Mouse (Mus musculus) brain, embryonic 14.5 days (tissue): ENCODE results near the gene Runx1.

Experiments
- CTCF ChIP-seq: fragments of 200-500 bp; IDR thresholded peaks from 2 replicates; pipeline ENCODE4 v1.5.1; 2012; ENCODE audit warnings: inconsistent platforms, mild to moderate bottlenecking, moderate library complexity, borderline replicate concordance; ENCODE audit not compliant: insufficient read depth, insufficient read length; ENCODE audit errors: extremely low read depth
- POLR2A ChIP-seq: fragments of 200-500 bp; IDR thresholded peaks from 2 replicates; pipeline ENCODE4 v1.6.1; 2012; ENCODE audit warnings: mild to moderate bottlenecking, inconsistent platforms, borderline replicate concordance; ENCODE audit not compliant: poor library complexity, insufficient read depth, insufficient read length, severe bottlenecking; ENCODE audit errors: extremely low read depth

DNA sequence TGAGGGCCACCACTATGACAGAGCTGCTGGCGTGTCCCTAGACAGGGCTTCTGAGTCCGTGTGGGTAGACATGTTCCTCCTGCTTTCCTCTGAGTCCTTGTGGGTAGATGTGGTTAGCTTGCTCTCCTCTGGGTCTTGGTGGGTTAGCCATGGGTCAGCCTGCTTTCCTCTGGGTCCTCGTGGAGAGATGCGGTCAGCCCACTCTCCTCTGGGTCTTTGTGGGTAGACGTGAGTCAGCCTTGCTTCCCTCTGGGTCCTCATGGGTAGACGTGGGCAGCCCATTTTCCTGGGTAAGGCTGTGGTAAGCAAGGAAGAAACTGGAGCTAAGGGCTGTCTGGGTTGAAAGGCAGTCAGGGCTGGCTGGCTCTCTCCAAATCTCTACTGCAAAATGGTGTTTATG lies 26.3 kb upstream of the Runx1 start:
- TF ChIP-seq CTCF (no peak), POLR2A (no peak)
